Mouse (Mus musculus): ENCODE measurements around the gene Srxn1. TPM values are rescaled to one million over a fixed set of nuclear protein-coding genes. Genes with fewer than 3 reads are reported as not detected.

Gene Srxn1
- total RNA-seq, 2 experiments from 2014 or later: 9.0 TPM

Other genes starting within 250 kb of the Srxn1 start
- gene Angpt4, start 194.3 kb upstream of the Srxn1 start, total RNA-seq (2021): under 1 TPM; 0.14 to 0.18 TPM
- 1 to 10 TPM; 8.2 to 8.6 TPM for gene Fam110a, start 125.3 kb upstream of the Srxn1 start, total RNA-seq (2021)
- gene Slc52a3, start 109.0 kb upstream of the Srxn1 start, total RNA-seq (2021): 1 to 10 TPM; 1.4 to 1.5 TPM
- gene Scrt2, start 24.0 kb upstream of the Srxn1 start, total RNA-seq (2021): not detected
- gene Tcf15, start 38.0 kb downstream of the Srxn1 start, total RNA-seq (2021): 10 to 100 TPM; 29.6 to 38.0 TPM
- gene Csnk2a1, start 121.3 kb downstream of the Srxn1 start, total RNA-seq (2021): 100 to 1,000 TPM in 1 of 2 experiments, 10 to 100 TPM in 1; 99.7 to 103 TPM
- 10 to 100 TPM; 54.4 to 65.8 TPM for gene Tbc1d20, start 188.3 kb downstream of the Srxn1 start, total RNA-seq (2021)
- 10 to 100 TPM; 70.5 to 75.6 TPM for gene Rbck1, start 227.1 kb downstream of the Srxn1 start, total RNA-seq (2021)
- 1 to 10 TPM; 2.9 TPM for gene Trib3, start 238.5 kb downstream of the Srxn1 start, total RNA-seq (2021)